Mouse (Mus musculus) heart, embryonic 13.5 days (tissue): ENCODE results near the gene Nkx1-2. TPM values are rescaled to one million over a fixed set of nuclear protein-coding genes. Genes with fewer than 3 reads are reported as not detected.

Source experiments
- ATAC-seq: fragments of 200-750 bp; cut with Nextera tagmentation; 2 replicates; pipeline ENCODE4 v1.8.0; 2017; ENCODE audit warnings: moderate TSS enrichment; ENCODE audit not compliant: insufficient number of reproducible peaks, low FRiP score, low TSS enrichment; ENCODE audit errors: extremely low read depth
- H3K27ac ChIP-seq: fragments of 300-500 bp; sonication (generic); replicated peaks from 2 replicates; pipeline ENCODE4 v1.5.1; 2015; ENCODE audit warnings: moderate library complexity, mild to moderate bottlenecking, inconsistent platforms
- H3K27me3 ChIP-seq: fragments of 300-500 bp; sonication (generic); replicated peaks from 2 replicates; pipeline ENCODE4 v1.6.1; 2015; ENCODE audit warnings: mild to moderate bottlenecking, inconsistent platforms
- H3K36me3 ChIP-seq: fragments of 300-500 bp; sonication (generic); 2 replicates; pipeline ENCODE4 v1.6.1; 2015; ENCODE audit warnings: mild to moderate bottlenecking, inconsistent platforms
- H3K4me1 ChIP-seq: fragments of 300-500 bp; sonication (generic); 2 replicates; pipeline ENCODE4 v1.6.1; 2015; ENCODE audit warnings: inconsistent platforms
- H3K4me2 ChIP-seq: fragments of 300-500 bp; sonication (generic); 2 replicates; pipeline ENCODE4 v1.6.1; 2015; ENCODE audit warnings: inconsistent platforms, mild to moderate bottlenecking, moderate library complexity
- H3K4me3 ChIP-seq: fragments of 300-500 bp; sonication (generic); 2 replicates; pipeline ENCODE4 v1.5.1; 2015; ENCODE audit warnings: moderate library complexity, mild to moderate bottlenecking, inconsistent platforms
- H3K9ac ChIP-seq: fragments of 300-500 bp; sonication (generic); 2 replicates; pipeline ENCODE4 v1.6.1; 2015; ENCODE audit warnings: inconsistent platforms, mild to moderate bottlenecking, moderate library complexity
- H3K9me3 ChIP-seq: fragments of 300-500 bp; sonication (generic); 2 replicates; pipeline ENCODE4 v1.6.1; 2016; ENCODE audit warnings: inconsistent platforms
- WGBS: fragments of 180-500 bp; shearing (Covaris S2); methylation state at CpG from one replicate; pipeline ENCODE4 v1.1.7; 2015; ENCODE audit warnings: mixed read lengths; 5-methylcytosine and 5-hydroxymethylcytosine counted together
- polyA plus RNA-seq: library from polyadenylated mRNA; unstranded; fragments of >200 nt; fragmentation: Nextera tagmentation; extraction: Ambion mirVana; gene quantifications from 2 replicates; pipeline ENCODE4 v1.2.1, GENCODE M21; 2015

The Nkx1-2 gene
- polyA plus RNA-seq, 1 experiment from 2014 or later = not detected

DNA sequence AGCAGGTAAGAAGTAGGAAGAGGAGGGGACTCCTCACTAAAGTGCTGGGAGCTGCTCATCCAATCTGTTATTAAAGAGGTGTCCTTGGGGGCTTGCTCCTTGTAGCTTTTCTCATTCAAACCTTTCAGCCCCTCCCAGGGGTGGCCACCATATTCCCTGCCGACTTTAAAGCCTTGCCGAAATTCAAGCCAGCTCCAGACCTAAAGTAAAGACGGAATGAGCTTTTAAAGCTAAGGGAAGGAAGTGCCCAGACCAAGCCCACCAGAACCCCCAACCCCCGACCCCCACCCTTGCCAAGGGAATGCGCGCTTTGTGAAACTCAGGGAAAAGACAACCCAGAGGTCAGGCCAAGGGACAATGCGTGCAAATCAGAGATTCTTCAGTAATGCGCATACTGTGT is 1.5 kb upstream of the Nkx1-2 start:
- peaks cover 90% of the 10 kb centered on the region for H3K27me3 ChIP-seq
- no peak overlapping the region for H3K4me3 ChIP-seq
- no peaks in the 10 kb centered on the region for H3K9me3 ChIP-seq
- no peak overlapping the region for H3K27ac ChIP-seq
- no peak for ATAC-seq
- H3K4me2 ChIP-seq = no peak overlapping the region
- no peak overlapping the region for H3K9ac ChIP-seq
- peaks cover 31% of the 10 kb centered on the region for H3K4me1 ChIP-seq
- no peaks in the 10 kb centered on the region for H3K36me3 ChIP-seq
- WGBS = 21% methylated on average over 8 of the region's 8 CpGs

DNA sequence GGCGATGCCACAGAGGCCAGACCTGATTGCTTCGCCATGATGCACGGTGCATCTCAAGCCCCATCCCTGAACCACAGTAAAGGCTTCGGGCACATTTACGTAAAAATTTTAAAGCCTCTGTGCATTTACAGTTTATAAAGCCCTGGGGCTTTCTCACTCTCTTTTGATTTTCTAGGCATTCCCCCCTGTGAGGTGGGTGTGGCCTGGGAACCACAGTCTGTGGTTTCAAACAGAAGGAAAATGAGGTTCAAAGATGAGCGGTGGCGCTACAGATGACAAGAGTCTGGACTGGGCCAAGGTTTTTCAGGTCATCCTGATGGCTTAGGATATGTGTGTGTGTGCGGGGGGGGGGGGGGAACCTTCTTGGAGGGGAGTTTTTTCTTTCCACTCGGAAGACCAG is 589 bp upstream of the Nkx1-2 start:
- peak overlapping the region; percentile 63; the same call in 1 of the 2 replicates for H3K9ac ChIP-seq
- H3K27me3 ChIP-seq = peaks cover 94% of the 10 kb centered on the region
- no peak overlapping the region for H3K27ac ChIP-seq
- H3K4me2 ChIP-seq = peak overlapping the region; percentile 86
- H3K4me1 ChIP-seq = peaks cover 31% of the 10 kb centered on the region
- WGBS = 3% methylated on average over 9 of the region's 9 CpGs
- H3K9me3 ChIP-seq = no peaks in the 10 kb centered on the region
- no peaks in the 10 kb centered on the region for H3K36me3 ChIP-seq
- ATAC-seq = no peak
- peak overlapping the region; percentile 54 for H3K4me3 ChIP-seq

DNA sequence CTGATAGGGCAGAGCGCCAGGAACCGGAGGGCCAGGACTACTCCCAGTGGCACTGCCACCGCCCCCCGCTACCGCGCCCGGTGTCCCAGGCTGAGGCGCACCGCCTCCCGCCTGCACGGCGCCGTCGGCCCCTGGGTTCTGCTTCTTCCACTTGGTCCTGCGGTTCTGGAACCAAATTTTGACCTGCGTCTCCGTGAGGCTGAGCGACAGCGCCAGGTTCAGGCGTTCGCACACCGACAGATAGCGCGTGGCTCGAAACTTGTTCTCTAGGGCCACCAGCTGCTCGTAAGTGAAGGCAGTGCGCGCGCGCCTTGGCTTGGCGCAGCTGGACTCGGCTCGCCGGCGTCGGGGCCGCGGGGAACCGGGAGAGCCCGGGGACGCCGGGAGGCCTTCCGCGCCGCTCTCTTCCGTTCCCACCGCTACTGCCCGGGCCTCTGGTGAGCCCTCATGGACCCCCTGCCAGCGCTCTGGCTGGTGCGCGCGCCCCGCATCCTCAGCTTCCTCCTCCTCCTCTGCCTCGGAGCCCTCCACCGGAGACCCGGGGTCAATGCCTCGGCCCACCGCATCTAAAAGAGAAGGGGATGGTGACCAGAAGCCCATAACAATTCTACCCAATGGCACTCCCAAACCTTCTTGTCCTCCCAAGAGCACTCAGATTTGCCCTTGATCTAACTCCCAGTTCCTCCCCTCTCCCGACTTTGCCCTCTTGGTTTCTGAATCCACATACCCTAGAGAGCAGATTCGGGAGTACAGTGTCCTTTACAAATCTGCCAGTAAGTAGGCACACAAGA is 2.0 kb downstream of the Nkx1-2 start:
- peak overlapping the region; percentile 91 for H3K4me2 ChIP-seq
- peak overlapping the region; percentile 64 for H3K4me3 ChIP-seq
- no peak overlapping the region for H3K27ac ChIP-seq
- H3K27me3 ChIP-seq = peaks cover 84% of the 10 kb centered on the region
- peaks cover 32% of the 10 kb centered on the region for H3K4me1 ChIP-seq
- H3K9me3 ChIP-seq = no peaks in the 10 kb centered on the region
- no peaks in the 10 kb centered on the region for H3K36me3 ChIP-seq
- under 1% methylated on average over 57 of the region's 60 CpGs for WGBS
- no peak for ATAC-seq
- peak overlapping the region; percentile 76 for H3K9ac ChIP-seq

DNA sequence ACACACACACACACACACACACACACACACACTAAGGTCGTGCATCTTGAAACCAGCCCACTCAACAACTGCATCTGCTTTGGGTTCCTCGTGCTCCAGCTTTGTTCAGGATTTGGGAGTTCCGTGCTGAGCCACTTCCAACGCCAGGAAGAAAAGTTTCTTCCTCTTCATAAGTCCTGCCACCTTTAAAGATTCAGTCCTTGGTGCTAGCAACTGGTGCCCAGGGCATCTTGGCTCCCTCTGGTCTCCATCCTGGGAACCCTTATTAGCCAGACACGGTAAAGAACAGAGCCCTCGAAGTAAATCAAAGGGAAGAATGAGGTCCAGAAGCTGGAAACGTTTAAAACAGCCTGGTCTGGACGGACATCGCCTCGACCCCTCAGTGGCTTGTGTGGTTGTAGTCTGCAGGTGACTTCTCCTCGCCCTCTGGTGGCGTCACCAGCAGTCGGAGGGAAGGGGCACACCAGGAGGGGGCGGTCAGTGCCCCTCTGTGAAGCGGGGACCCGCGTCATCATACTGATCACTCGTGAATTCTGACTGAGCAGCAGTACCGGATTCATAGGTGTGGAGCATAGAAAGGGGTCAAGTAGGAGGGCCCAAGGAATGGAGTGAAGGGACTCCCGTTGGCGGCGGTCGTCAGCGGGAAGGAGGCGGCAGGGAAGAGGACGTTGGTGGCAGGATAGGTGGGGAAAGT is 2.7 kb downstream of the Nkx1-2 start:
- H3K4me3 ChIP-seq = peak overlapping the region; percentile 64

DNA sequence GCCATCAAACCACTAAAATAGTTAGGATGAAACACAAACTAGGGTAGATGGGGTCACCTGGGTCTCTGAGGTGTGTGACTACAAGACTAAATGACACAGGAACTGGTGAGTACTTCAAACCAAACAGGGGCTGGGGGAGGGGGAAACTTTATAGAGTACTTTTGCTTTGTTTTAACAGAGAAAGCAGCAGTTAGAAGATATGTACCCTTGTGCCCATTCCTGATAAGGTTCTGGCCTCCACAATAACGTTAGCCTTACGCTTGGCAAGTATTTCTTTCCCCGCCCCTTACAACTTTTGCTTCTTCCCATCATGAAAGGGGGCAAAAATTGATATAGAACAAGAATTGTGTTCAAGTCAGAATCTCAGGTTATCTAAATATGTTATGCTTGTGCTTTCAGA is 3.6 kb downstream of the Nkx1-2 start:
- Histone ChIP-seq H3K27ac (no peak overlapping the region), H3K4me1 (peaks cover 34% of the 10 kb centered on the region), H3K4me2 (no peak overlapping the region), H3K9ac (no peak overlapping the region), H3K36me3 (no peaks in the 10 kb centered on the region), H3K27me3 (peaks cover 67% of the 10 kb centered on the region), H3K4me3 (no peak overlapping the region), H3K9me3 (no peaks in the 10 kb centered on the region)
- WGBS = 65% methylated on average over 3 of the region's 3 CpGs
- ATAC-seq = no peak

More for the DNA sequence above, 2.7 kb downstream of the Nkx1-2 start:
- peaks cover 77% of the 10 kb centered on the region for H3K27me3 ChIP-seq
- no peaks in the 10 kb centered on the region for H3K9me3 ChIP-seq
- peaks cover 34% of the 10 kb centered on the region for H3K4me1 ChIP-seq
- no peak for ATAC-seq
- no peak overlapping the region for H3K27ac ChIP-seq
- H3K4me2 ChIP-seq = peak overlapping the region; percentile 91
- no peaks in the 10 kb centered on the region for H3K36me3 ChIP-seq
- H3K9ac ChIP-seq = peak overlapping the region; percentile 76
- WGBS = 7% methylated on average over 26 of the region's 26 CpGs

DNA sequence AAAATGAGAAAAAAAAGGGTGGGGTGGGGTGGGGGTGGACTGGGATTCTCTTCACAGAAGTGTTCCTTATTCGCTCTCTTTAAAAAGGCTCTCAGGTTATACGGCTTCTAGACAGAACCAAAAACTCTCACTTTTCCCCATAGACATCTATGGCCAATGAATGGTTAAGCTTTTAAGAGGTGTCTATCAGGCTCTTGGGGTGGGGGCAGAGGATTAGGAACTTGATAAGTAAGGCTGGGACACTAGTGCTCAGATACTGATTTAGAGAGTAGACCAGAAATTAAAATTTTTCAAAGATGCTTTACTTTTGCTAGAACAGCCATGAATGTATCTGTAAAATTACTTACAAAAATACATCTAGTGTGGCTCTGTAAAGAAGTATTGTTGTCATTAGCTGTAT is 5.1 kb downstream of the Nkx1-2 start:
- ATAC-seq = no peak
- no peak overlapping the region for H3K9ac ChIP-seq
- H3K27ac ChIP-seq = no peak overlapping the region
- H3K4me3 ChIP-seq = no peak overlapping the region
- no peaks in the 10 kb centered on the region for H3K36me3 ChIP-seq
- WGBS = 82% methylated on average over 2 of the region's 2 CpGs
- H3K27me3 ChIP-seq = peaks cover 53% of the 10 kb centered on the region
- H3K4me1 ChIP-seq = peaks cover 26% of the 10 kb centered on the region
- H3K4me2 ChIP-seq = no peak overlapping the region
- H3K9me3 ChIP-seq = no peaks in the 10 kb centered on the region

DNA sequence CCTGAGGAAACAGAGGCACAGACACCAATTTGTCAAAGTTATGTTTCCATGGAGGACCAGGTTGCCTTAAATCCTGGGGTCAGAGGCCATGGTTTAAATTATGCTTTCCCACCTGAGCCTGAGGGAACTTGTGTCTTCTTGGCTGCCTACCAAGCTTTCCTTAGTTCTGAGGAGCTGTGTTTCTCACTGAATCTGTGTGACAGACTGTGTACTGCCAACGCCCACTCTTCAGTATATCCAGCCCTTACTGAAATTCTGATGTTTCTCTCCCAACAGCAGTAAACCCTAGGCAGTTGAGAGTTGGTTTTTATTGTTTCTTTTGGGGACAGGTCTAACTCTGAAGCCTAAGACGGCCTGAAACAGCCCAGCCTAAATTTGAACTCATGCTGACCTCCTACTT is 5.7 kb downstream of the Nkx1-2 start:
- H3K27me3 ChIP-seq = peaks cover 47% of the 10 kb centered on the region
- no peaks in the 10 kb centered on the region for H3K36me3 ChIP-seq
- H3K4me3 ChIP-seq = no peak overlapping the region
- peaks cover 21% of the 10 kb centered on the region for H3K4me1 ChIP-seq
- H3K27ac ChIP-seq = no peak overlapping the region
- no peak overlapping the region for H3K9ac ChIP-seq
- no peaks in the 10 kb centered on the region for H3K9me3 ChIP-seq
- WGBS = 63% methylated on average over 2 of the region's 2 CpGs
- no peak for ATAC-seq
- H3K4me2 ChIP-seq = no peak overlapping the region

DNA sequence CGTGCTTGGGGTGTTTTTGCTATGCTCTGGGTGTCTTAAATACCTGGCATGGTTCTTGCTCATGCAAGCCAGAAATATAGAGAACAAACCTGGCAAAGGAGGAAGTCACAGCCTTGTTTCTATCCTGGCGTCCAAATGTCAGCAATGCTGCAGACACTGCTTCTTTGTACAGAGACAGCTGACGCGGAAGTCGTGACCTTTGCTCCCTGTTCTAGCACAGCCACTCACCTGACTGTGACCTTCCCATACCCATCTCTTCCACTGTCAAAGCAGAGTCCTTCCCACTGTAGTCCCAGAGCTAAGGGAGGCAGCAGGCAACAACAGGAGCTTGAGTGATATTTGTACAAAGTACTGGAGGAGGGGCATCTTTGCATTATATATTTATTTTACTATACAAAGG is 9.8 kb downstream of the Nkx1-2 start:
- H3K4me2 ChIP-seq = no peak overlapping the region
- H3K27ac ChIP-seq = no peak overlapping the region
- H3K36me3 ChIP-seq = no peaks in the 10 kb centered on the region
- 55% methylated on average over 5 of the region's 5 CpGs for WGBS
- no peaks in the 10 kb centered on the region for H3K9me3 ChIP-seq
- no peak for ATAC-seq
- no peak overlapping the region for H3K4me3 ChIP-seq
- H3K27me3 ChIP-seq = 0 out of 2 replicates have a peak, but pooled peaks cover 8% of the 10 kb centered on the region
- peaks cover 7% of the 10 kb centered on the region for H3K4me1 ChIP-seq
- no peak overlapping the region for H3K9ac ChIP-seq

DNA sequence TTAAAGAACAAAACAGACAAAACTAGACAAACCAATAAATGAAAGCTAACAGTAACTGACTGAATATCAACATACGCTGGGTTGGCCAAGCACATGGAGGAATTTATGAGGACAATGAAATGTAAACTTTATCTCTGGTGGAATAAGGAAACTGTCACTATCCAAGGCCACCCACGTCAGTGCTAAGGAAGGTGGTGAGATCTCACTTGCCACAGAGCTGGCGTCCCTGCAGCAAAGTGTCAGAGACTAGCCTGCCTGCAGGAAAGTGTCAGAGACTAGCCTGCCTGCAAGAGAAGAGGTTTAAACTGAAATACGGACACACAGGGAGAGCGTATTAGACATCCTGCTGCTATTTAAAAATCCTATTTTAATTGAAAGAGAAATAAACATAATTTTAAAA is 12.3 kb downstream of the Nkx1-2 start:
- Histone ChIP-seq H3K27ac (no peak overlapping the region), H3K4me3 (no peak overlapping the region), H3K4me1 (peaks cover 4% of the 10 kb centered on the region), H3K9ac (no peak overlapping the region), H3K27me3 (no peaks in the 10 kb centered on the region), H3K9me3 (no peaks in the 10 kb centered on the region), H3K36me3 (no peaks in the 10 kb centered on the region), H3K4me2 (no peak overlapping the region)
- 44% methylated on average over 5 of the region's 5 CpGs for WGBS
- ATAC-seq = no peak

DNA sequence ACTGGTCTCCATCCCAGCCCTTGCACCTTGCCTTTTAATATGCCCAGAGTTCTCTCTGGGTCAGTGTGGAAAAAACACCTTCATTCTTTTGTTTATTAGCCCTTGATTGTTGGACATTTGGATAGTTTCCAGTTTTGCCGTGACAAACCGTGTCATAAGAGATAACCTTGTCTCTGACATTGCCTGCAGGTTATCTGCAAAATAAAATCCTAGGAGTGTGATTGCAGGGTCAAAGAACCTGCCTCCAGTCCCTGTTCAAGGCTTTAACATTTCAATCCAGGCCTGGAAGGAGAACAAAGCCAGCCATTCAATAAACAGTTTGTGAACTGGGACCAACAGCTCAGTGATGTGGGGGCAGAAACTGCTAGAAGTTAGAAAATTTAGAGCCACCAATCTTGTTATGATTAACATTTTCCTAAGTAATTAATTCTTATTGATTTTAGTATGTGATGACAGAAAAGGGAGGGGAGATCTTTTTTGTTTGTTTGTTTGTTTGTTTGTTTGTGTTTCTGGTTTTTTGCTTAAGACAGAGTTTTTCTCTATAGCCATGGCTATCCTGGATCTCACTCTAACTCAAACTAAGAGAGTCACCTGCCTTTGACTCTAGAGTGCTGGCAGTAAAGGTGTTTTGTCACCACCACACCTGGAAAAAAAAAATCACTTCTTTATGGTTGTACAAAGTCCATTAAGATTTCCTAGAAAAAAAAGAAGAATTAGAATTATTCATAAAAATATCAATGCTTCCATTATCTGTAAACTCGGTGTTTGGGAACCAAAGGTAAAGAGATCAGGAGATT is 13.5 kb downstream of the Nkx1-2 start:
- WGBS = 32% methylated on average over 3 of the region's 3 CpGs
- Histone ChIP-seq H3K27ac (no peak overlapping the region), H3K4me3 (no peak overlapping the region), H3K36me3 (no peaks in the 10 kb centered on the region), H3K4me1 (peaks cover 4% of the 10 kb centered on the region), H3K27me3 (no peaks in the 10 kb centered on the region), H3K9ac (no peak overlapping the region), H3K9me3 (no peaks in the 10 kb centered on the region), H3K4me2 (no peak overlapping the region)
- no peak for ATAC-seq

DNA sequence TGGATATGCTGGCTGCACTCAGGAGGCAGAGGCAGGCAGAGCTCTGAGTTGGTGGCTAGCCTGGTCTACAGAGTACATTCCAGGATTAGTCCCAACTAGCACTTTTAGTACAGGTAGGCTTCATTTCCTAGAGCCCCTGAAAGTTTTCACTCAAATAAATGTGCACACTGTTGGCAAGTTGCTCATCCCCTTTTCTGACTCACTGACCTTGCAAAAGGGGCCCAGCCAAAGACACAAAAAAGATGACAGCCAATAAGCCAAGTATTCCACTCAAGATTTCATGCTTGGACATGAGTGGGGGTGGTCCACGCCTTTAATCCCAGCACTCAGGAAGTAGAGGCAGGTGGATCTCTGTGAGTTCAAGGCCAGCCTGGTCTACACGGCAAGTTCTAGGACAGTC is 18.0 kb downstream of the Nkx1-2 start:
- Histone ChIP-seq H3K9me3 (no peaks in the 10 kb centered on the region; the same call in 1 of the 2 replicates), H3K27ac (no peak overlapping the region), H3K4me1 (peaks cover 11% of the 10 kb centered on the region), H3K27me3 (no peaks in the 10 kb centered on the region; the same call in 1 of the 2 replicates), H3K36me3 (no peaks in the 10 kb centered on the region), H3K4me3 (no peak overlapping the region), H3K4me2 (no peak overlapping the region), H3K9ac (no peak overlapping the region)
- WGBS = 96% methylated on average over 2 of the region's 2 CpGs
- no peak for ATAC-seq
